Mouse (Mus musculus) CH12.LX (cell line): ENCODE measurements around the gene Olfr859. TPM values are rescaled to one million over a fixed set of nuclear protein-coding genes. Genes with fewer than 3 reads are reported as not detected.
"Not testable (repeated sequence)": the region's sequence is repeated elsewhere in the genome, so short reads cannot be mapped to it uniquely, and the experiment has no call there.

Source experiments
- DNase-seq: peaks from one replicate; pipeline ENCODE4 v3.0.0-alpha.2; 2013; ENCODE audit errors: extremely low read depth
- H3K27ac ChIP-seq: 2 replicates; pipeline ENCODE4 v1.5.1; 2012; ENCODE audit warnings: low read depth, mild to moderate bottlenecking, control low read depth, moderate library complexity; ENCODE audit not compliant: insufficient read depth
- H3K27me3 ChIP-seq: replicated peaks from 2 replicates; pipeline ENCODE3; 2012; ENCODE audit warnings: inconsistent platforms
- H3K36me3 ChIP-seq, 2 experiments: replicated peaks in 1 of 2; 2 replicates each; pipeline versions ENCODE3 to v1.6.1; 2012; ENCODE audit warnings: inconsistent platforms in 1 of 2, low read length in 1 of 2, mild to moderate bottlenecking in 1 of 2, mixed read lengths in 1 of 2, moderate library complexity in 1 of 2; ENCODE audit not compliant: control insufficient read depth in 1 of 2, insufficient read depth in 1 of 2
- H3K4me1 ChIP-seq, 2 experiments: 2 replicates each; pipeline ENCODE4 v1.6.1; 2012; ENCODE audit warnings: inconsistent platforms in 1 of 2, moderate library complexity in 1 of 2; ENCODE audit not compliant: insufficient read depth in 2 of 2, control insufficient read depth in 1 of 2
- H3K4me2 ChIP-seq: 2 replicates; pipeline ENCODE4 v1.6.1; 2012; ENCODE audit warnings: low read depth, mild to moderate bottlenecking, control low read depth; ENCODE audit not compliant: poor library complexity, insufficient read depth, severe bottlenecking
- H3K4me3 ChIP-seq, 3 experiments: fragments of 150-350 bp in 1 of 3; sonication (generic) in 1 of 3; replicated peaks in 1 of 3; 2 replicates each; pipeline versions ENCODE3 to v1.5.1; 2011 to 2012; ENCODE audit warnings: low read depth in 2 of 3, low read length in 2 of 3, mild to moderate bottlenecking in 2 of 3, moderate library complexity in 2 of 3, control low read depth in 1 of 3, improper control_type of control experiment in 1 of 3, inconsistent platforms in 1 of 3, mixed read lengths in 1 of 3; ENCODE audit not compliant: poor library complexity in 1 of 3
- H3K79me2 ChIP-seq: replicated peaks from 2 replicates; pipeline ENCODE4 v1.6.1; 2012; ENCODE audit warnings: mild to moderate bottlenecking, moderate library complexity; ENCODE audit not compliant: control insufficient read depth, poor library complexity, insufficient read depth, severe bottlenecking; ENCODE audit errors: extremely low read depth
- H3K9ac ChIP-seq: 2 replicates; pipeline ENCODE4 v1.6.1; 2012; ENCODE audit warnings: low read depth, mild to moderate bottlenecking, control low read depth, moderate library complexity; ENCODE audit not compliant: insufficient read depth
- H3K9me3 ChIP-seq: replicated peaks from 2 replicates; pipeline ENCODE3; 2012; ENCODE audit warnings: low read length, inconsistent platforms, mixed read lengths
- BHLHE40 ChIP-seq: IDR thresholded peaks from 2 replicates; pipeline ENCODE4 v1.6.1; 2011; ENCODE audit warnings: mild to moderate bottlenecking, low read depth, low read length, improper control_type of control experiment
- HCFC1 ChIP-seq: IDR thresholded peaks from 2 replicates; pipeline ENCODE4 v1.6.1; 2012; ENCODE audit warnings: low read depth, mild to moderate bottlenecking, inconsistent platforms, low read length, improper control_type of control experiment
- JUND ChIP-seq: conservative IDR thresholded peaks from 2 replicates; pipeline ENCODE4 v1.6.1; 2011; ENCODE audit warnings: low read depth, low read length, improper control_type of control experiment
- MAFK ChIP-seq: IDR thresholded peaks from 2 replicates; pipeline ENCODE4 v1.6.1; 2011; ENCODE audit warnings: low read length, improper control_type of control experiment; ENCODE audit not compliant: insufficient replicate concordance
- MAZ ChIP-seq: IDR thresholded peaks from 2 replicates; pipeline ENCODE4 v1.6.1; 2012; ENCODE audit warnings: low read depth, mild to moderate bottlenecking, inconsistent platforms, low read length, improper control_type of control experiment, moderate library complexity
- MYC ChIP-seq: IDR thresholded peaks from 2 replicates; pipeline ENCODE4 v1.6.1; 2011; ENCODE audit warnings: low read depth, mild to moderate bottlenecking, improper control_type of control experiment, low read length
- NELFE ChIP-seq: IDR thresholded peaks from 2 replicates; pipeline ENCODE4 v1.6.1; 2011; ENCODE audit warnings: low read depth, low read length, improper control_type of control experiment
- NRF1 ChIP-seq: IDR thresholded peaks from 2 replicates; pipeline ENCODE4 v1.6.1; 2014; ENCODE audit warnings: low read depth, mild to moderate bottlenecking, inconsistent platforms, low read length, improper control_type of control experiment, moderate library complexity
- POLR2A ChIP-seq: IDR thresholded peaks from 2 replicates; pipeline ENCODE4 v1.6.1; 2011; ENCODE audit warnings: low read depth, mild to moderate bottlenecking, improper control_type of control experiment, low read length
- POLR2AphosphoS2 ChIP-seq: IDR thresholded peaks from 2 replicates; pipeline ENCODE4 v1.6.1; 2011; ENCODE audit warnings: low read depth, low read length, improper control_type of control experiment
- SIN3A ChIP-seq: IDR thresholded peaks from 2 replicates; pipeline ENCODE4 v1.6.1; 2012; ENCODE audit warnings: low read length, improper control_type of control experiment, inconsistent platforms
- ZKSCAN1 ChIP-seq: IDR thresholded peaks from 2 replicates; pipeline ENCODE4 v1.6.1; 2012; ENCODE audit warnings: low read depth, inconsistent platforms, low read length, improper control_type of control experiment, borderline replicate concordance
- ZMIZ1 ChIP-seq: IDR thresholded peaks from 2 replicates; pipeline ENCODE4 v1.6.1; 2012; ENCODE audit warnings: low read depth, mild to moderate bottlenecking, inconsistent platforms, low read length, improper control_type of control experiment
- dilution Hi-C: fragments of 300-500 bp; cut with MboI; formaldehyde crosslinking; loops from 2 replicates; pipeline ENCODE4 v1.14.3; 2020; ENCODE audit warnings: low sequenced_read_pairs; ENCODE audit not compliant: extremely low pct_unique_long_range_greater_than_20kb, extremely low pct_ligation_motif_present
- in situ Hi-C: fragments of 300-500 bp; cut with MboI; formaldehyde crosslinking; loops from 3 replicates; pipeline ENCODE4 v1.14.3; 2019; ENCODE audit warnings: low sequenced_read_pairs, low pct_ligation_motif_present, low pct_unique_long_range_greater_than_20kb, mixed read lengths
- polyA plus RNA-seq: library from polyadenylated mRNA; unstranded; fragments of >175 nt; gene quantifications from 2 replicates; pipeline ENCODE4 v1.2.1, GENCODE M21; 2012; ENCODE audit warnings: low read depth; ENCODE audit not compliant: insufficient read length
- total RNA-seq, 2 experiments: library from RNA; depleted of rRNA; stranded (reverse); fragments of 300-350 nt in 1 of 2; fragments of >200 nt in 1 of 2; gene quantifications; 2 replicates each; pipeline ENCODE4 v1.2.3; 2012 to 2014

Gene Olfr859
- total RNA-seq (2012; rRNA removed) (not detected in 2 replicates), total RNA-seq (2014; rRNA removed) (not detected in 2 replicates), polyA plus RNA-seq (not detected in 2 replicates)

- in situ Hi-C loops, H3K9ac ChIP-seq: not testable (repeated sequence)
Observed at GRCm38 (mm10) chr9:19804606-19805005, at the start of gene Olfr859. TSS of gene Olfr859 (plus strand) at chr9:19804906.

DNA sequence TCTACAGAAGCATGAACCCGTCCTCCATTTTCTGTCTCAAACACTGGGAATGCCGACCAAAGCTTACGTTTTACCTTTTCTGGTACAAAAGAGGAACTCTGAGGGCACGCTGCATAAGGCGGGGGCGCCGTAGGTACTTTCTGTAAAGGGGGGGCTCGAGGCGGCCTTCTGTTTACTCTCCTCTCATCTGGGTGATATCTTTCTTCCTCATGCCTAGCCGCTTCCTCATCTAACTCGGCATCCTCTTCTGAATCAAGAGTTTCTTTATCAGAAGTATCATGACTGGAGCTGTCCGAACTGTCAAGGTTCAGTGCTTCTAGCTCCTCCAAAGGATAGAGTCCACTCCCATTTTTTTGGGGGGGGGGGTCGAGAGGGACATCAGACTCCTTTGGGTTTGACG lies 35.6 kb upstream of the Olfr859 start:
- H3K79me2 ChIP-seq, result no peaks in the 10 kb centered on the region
- in situ Hi-C loops, result no loop called here
- H3K27me3 ChIP-seq, result no peaks in the 10 kb centered on the region
- H3K4me3 ChIP-seq, result no peak overlapping the region
- dilution Hi-C loops, result no loop called here
- H3K27ac ChIP-seq, result no peak overlapping the region
- TF ChIP-seq MAFK (no peak), ZMIZ1 (no peak), NELFE (no peak), MAZ (no peak)
- H3K36me3 ChIP-seq, result no peaks in the 10 kb centered on the region
- no peak overlapping the region for H3K4me2 ChIP-seq
- no peak for DNase-seq
- no peaks in the 10 kb centered on the region for H3K4me1 ChIP-seq
- H3K9ac ChIP-seq, result no peak overlapping the region
- no peaks in the 10 kb centered on the region for H3K9me3 ChIP-seq

More at GRCm38 (mm10) chr9:19804606-19805005, at the start of gene Olfr859:
- dilution Hi-C loops, H3K27ac ChIP-seq, H3K4me1 ChIP-seq, H3K27me3 ChIP-seq, H3K9me3 ChIP-seq, H3K4me2 ChIP-seq, DNase-seq, H3K79me2 ChIP-seq, H3K36me3 ChIP-seq, H3K4me3 ChIP-seq: not testable (repeated sequence)

DNA sequence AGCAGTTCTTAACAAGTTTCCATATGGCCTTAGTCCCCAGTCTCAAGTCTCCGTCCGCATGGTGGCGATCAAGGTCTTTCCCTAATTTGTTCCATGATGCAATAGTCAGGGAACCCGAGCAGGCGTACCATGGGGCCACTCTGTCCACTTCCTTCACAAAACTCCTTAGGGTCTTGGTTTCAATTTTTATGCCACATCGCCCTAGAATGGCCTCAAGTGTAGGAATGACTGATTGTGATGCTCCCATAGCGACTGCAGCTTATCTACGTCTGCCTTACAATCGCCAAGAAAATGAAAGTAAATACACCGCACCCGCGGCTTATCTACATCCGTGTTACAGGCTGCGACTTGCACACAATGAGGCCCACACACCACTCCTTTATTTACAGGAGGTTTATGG lies 35.0 kb upstream of the Olfr859 start:
- TF ChIP-seq ZKSCAN1, result no peak
- dilution Hi-C loops, result no loop called here
- no peaks in the 10 kb centered on the region for H3K9me3 ChIP-seq
- no peak overlapping the region for H3K4me3 ChIP-seq
- no peak overlapping the region for H3K9ac ChIP-seq
- no peak overlapping the region for H3K27ac ChIP-seq
- no peak overlapping the region for H3K4me2 ChIP-seq
- no peaks in the 10 kb centered on the region for H3K4me1 ChIP-seq
- no peaks in the 10 kb centered on the region for H3K27me3 ChIP-seq
- no peaks in the 10 kb centered on the region for H3K79me2 ChIP-seq
- H3K36me3 ChIP-seq, result no peaks in the 10 kb centered on the region
- in situ Hi-C loops, result no loop called here
- DNase-seq, result no peak

DNA sequence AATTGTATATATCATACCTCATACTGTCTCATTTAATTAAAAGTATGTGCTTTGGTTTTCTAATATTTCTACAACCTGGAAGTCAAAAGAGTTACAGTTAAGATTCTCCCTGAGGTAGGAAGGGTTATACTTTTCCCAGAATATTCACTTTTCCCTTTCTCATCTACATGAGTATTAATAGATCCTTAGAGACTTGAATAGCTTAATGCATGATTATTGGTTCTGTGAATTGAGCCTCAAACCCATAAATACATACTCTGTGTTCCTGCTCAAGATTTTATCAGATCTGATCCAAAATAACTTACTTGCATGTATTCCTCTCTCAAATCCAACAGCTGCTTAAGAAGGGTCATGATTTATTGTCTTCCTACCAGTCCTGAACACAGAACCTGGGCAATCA lies 24.7 kb upstream of the Olfr859 start, which contains the start of gene Olfr58:
Gene Olfr58 (plus strand): TSS at position 301 of the 400 bp plus-strand sequence.
- H3K4me2 ChIP-seq, result no peak within 1 kb of the TSS
- dilution Hi-C loops, result no loop called here

More for the DNA sequence above, 24.7 kb upstream of the Olfr859 start, which contains the start of gene Olfr58:
- Histone ChIP-seq H3K4me1 (no peaks in the 10 kb centered on the region), H3K27ac (no peak within 1 kb of the TSS), H3K9me3 (no peaks in the 10 kb centered on the region), H3K9ac (no peak within 1 kb of the TSS), H3K79me2 (no peaks in the 10 kb centered on the region), H3K27me3 (no peaks in the 10 kb centered on the region), H3K4me3 (no peak within 1 kb of the TSS), H3K36me3 (no peaks in the 10 kb centered on the region)
- no peak for DNase-seq
- in situ Hi-C loops, result no loop called here
- no peak for TF ChIP-seq BHLHE40
- no peak for TF ChIP-seq POLR2AphosphoS2
- no peak for TF ChIP-seq MAZ
- TF ChIP-seq SIN3A, result no peak
- no peak for TF ChIP-seq JUND
- no peak for TF ChIP-seq POLR2A
- TF ChIP-seq HCFC1, result no peak
- no peak for TF ChIP-seq NRF1
- no peak for TF ChIP-seq MYC
